Mouse (Mus musculus) CD4-positive helper T cell, adult 2 months (primary cell): ENCODE data around the gene Olfr46.
"Not testable (repeated sequence)": the region's sequence is repeated elsewhere in the genome, so short reads cannot be mapped to it uniquely, and the experiment has no call there.

Experiments used
- DNase-seq: peaks from one replicate; pipeline ENCODE4 v3.0.0-alpha.2; 2012; ENCODE audit warnings: low read depth, missing footprints, low spot score

The Olfr46 gene

GRCm38 (mm10) chr7:140600969-140601368, at the start of gene Olfr46:
TSS of gene Olfr46 (plus strand) at chr7:140601269.
- DNase-seq = not testable (repeated sequence)

GRCm38 (mm10) chr7:140567586-140567985, 33.5 kb upstream of the Olfr46 start, which contains the start of gene Olfr538:
TSS of gene Olfr538 (plus strand) at chr7:140567886.
- no peak for DNase-seq

GRCm38 (mm10) chr7:140628670-140629069, 27.6 kb downstream of the Olfr46 start, which contains the start of gene Olfr61:
TSS of gene Olfr61 (plus strand) at chr7:140628970.
- DNase-seq = not testable (repeated sequence)

- no peak for DNase-seq
Observed at GRCm38 (mm10) chr7:140630559-140630958, 29.5 kb downstream of the Olfr46 start.

GRCm38 (mm10) chr7:140646152-140646551, 45.1 kb downstream of the Olfr46 start, which contains the start of gene Olfr53:
TSS of gene Olfr53 (plus strand) at chr7:140646452.
- no peak for DNase-seq

GRCm38 (mm10) chr7:140659630-140660029, 58.6 kb downstream of the Olfr46 start, which contains the start of gene Olfr539:
TSS of gene Olfr539 (plus strand) at chr7:140659930.
- DNase-seq = no peak
